Mouse (Mus musculus) cerebellum, adult 2 months (tissue): ENCODE results near the gene Cacng2. TPM values are rescaled to one million over a fixed set of nuclear protein-coding genes. Genes with fewer than 3 reads are reported as not detected.

ENCODE experiments used
- DNase-seq, 2 experiments: peaks; one replicate each; pipeline ENCODE4 v3.0.0; 2021
- H3K27ac ChIP-seq: fragments of 200-500 bp; 2 replicates; pipeline ENCODE4 v1.5.1; 2012; ENCODE audit warnings: low read length, control low read depth, inconsistent platforms; ENCODE audit not compliant: insufficient read depth
- H3K27me3 ChIP-seq: fragments of 200-500 bp; 2 replicates; pipeline ENCODE4 v1.6.1; 2012; ENCODE audit warnings: inconsistent platforms, mild to moderate bottlenecking, low read length, moderate library complexity; ENCODE audit not compliant: control insufficient read depth, insufficient read depth
- H3K4me1 ChIP-seq: fragments of 200-500 bp; 2 replicates; pipeline ENCODE4 v1.6.1; 2011; ENCODE audit warnings: low read length; ENCODE audit not compliant: control insufficient read depth, insufficient read depth
- H3K4me3 ChIP-seq: fragments of 200-500 bp; replicated peaks from 2 replicates; pipeline ENCODE3; 2011; ENCODE audit warnings: mild to moderate bottlenecking, low read depth, low read length, control low read depth; ENCODE audit not compliant: insufficient read depth
- CTCF ChIP-seq: fragments of 200-500 bp; IDR thresholded peaks from 2 replicates; pipeline ENCODE4 v1.5.1; 2011; ENCODE audit warnings: low read depth, mild to moderate bottlenecking, control low read depth, low read length, moderate library complexity, borderline replicate concordance; ENCODE audit not compliant: insufficient read depth
- POLR2A ChIP-seq: fragments of 200-500 bp; IDR thresholded peaks from 2 replicates; pipeline ENCODE4 v1.6.1; 2011; ENCODE audit warnings: low read length, control low read depth, borderline replicate concordance; ENCODE audit not compliant: insufficient read depth
- WGBS: fragments of 180-500 bp; shearing (Covaris S2); methylation state at CpG from one replicate; pipeline ENCODE4 v1.1.7; 2018; 5-methylcytosine and 5-hydroxymethylcytosine counted together
- polyA plus RNA-seq: library from polyadenylated mRNA; depleted of rRNA; stranded (reverse); fragments of >200 nt; gene quantifications from 2 replicates; pipeline ENCODE4 v1.2.3, GENCODE M21; 2012

Gene Cacng2
- polyA plus RNA-seq, 1 experiment: 45.8 TPM

DNA sequence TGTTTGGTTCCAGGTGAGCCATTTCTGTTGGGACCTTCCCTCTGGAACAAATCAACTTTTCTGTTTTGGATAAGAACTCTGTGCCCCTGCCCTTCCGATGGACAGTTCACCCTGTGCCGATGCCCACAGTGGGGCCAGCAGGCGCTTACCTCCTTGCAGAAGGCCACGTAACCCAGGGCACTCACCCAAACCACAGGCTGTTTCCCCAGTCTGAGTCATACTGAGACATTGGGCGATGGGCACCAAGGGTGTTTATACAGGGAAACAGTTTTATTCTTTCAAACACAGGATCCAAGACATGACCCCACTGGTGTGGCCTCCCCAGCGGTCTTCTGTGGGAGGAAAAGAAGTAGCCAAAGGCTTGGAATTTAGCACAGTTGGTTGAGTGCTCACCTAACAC, 35.6 kb upstream of the Cacng2 start:
- Histone ChIP-seq H3K4me1 (peaks cover 21% of the 10 kb centered on the region), H3K4me3 (no peak overlapping the region), H3K27ac (no peak overlapping the region), H3K27me3 (no peaks in the 10 kb centered on the region)
- no peak for DNase-seq
- 83% methylated on average over 6 of the region's 6 CpGs for WGBS
- TF ChIP-seq CTCF (no peak), POLR2A (no peak)

DNA sequence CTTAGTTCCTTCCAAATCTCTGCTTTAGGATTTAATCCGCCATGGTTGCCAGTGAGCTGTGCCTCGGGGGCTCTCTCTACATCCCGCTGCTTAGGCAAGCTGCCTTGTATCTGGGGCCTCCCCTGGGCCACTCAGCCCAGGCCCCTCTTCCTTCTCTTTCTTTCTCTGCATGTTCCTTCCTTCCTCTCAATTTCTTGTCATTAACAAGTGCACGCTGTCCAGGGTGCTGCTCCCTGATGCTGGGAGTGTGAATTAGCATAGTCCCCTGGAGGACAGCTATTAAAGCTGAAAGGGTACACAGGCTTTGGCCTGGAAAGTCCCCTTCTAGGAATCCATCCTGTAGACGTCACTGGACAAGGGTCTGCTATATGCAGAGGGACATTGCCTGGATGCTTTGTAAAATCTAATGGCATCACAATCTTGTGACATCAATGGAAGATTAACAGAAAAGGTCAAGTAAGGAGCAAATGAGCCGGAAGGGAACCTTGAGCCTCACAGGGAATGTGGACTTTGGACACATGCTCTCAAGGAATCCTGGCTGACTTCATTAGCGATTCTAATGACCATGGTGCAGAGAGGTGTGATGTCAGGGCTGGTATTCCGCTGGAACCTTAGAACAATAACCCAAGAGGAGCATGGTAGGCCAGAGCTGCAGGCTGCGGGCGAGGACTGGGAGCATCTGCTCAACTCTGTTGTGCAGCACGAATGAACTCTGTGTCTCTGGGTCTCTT, 33.4 kb upstream of the Cacng2 start:
- no peak overlapping the region for H3K4me3 ChIP-seq
- 78% methylated on average over 11 of the region's 11 CpGs for WGBS
- TF ChIP-seq POLR2A: no peak
- TF ChIP-seq CTCF: no peak

DNA sequence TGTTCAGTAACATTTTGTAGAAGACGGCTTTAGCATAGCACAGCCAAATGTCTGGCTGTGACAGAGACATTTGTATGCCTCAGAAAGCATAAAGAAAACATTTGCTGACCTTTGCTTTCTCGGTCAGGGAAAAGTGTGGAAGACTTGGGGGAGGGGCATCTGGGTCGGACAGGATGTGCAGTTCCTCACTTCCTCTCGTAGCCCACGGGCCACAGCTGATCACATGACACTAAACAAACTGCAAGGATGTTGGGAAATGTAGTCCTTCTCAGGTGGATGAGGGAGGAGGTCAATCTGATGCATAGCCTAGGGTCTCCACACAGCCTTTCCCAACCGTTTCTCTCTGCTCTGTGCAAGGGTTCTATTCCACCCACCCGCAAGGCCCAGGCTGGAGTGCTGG, 28.7 kb upstream of the Cacng2 start:
- TF ChIP-seq CTCF: no peak
- TF ChIP-seq POLR2A: no peak
- Histone ChIP-seq H3K27ac (no peak overlapping the region), H3K4me3 (no peak overlapping the region), H3K27me3 (no peaks in the 10 kb centered on the region), H3K4me1 (peaks cover 6% of the 10 kb centered on the region)
- no peak for DNase-seq
- WGBS: 73% methylated on average over 7 of the region's 7 CpGs

More for the DNA sequence above, 33.4 kb upstream of the Cacng2 start:
- Histone ChIP-seq H3K4me1 (peaks cover 15% of the 10 kb centered on the region), H3K27me3 (no peaks in the 10 kb centered on the region), H3K27ac (no peak overlapping the region)
- no peak for DNase-seq

DNA sequence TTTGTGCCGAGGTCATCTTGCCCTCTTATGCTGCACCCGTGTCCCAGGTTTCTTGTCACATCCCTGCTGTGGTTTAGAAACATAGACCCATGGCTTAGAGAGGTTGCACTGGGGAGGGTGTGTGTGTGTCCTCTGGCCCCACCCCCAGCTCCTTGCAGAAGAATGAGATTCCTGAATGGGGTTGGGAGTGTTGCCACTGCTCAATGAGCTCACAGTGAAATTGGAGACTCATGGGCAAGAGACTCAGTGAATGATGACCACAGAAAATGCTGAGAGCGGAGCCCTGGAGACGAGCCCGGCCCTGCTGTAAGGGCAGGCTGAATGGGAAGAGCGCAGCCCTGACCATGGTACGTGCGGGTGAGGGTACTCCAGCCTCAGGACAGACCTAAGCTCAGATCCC, 20.4 kb upstream of the Cacng2 start:
- TF ChIP-seq CTCF (no peak), POLR2A (no peak)
- WGBS: 70% methylated on average over 8 of the region's 8 CpGs
- Histone ChIP-seq H3K4me3 (no peak overlapping the region), H3K27ac (no peak overlapping the region), H3K4me1 (no peaks in the 10 kb centered on the region), H3K27me3 (no peaks in the 10 kb centered on the region)
- DNase-seq: no peak

DNA sequence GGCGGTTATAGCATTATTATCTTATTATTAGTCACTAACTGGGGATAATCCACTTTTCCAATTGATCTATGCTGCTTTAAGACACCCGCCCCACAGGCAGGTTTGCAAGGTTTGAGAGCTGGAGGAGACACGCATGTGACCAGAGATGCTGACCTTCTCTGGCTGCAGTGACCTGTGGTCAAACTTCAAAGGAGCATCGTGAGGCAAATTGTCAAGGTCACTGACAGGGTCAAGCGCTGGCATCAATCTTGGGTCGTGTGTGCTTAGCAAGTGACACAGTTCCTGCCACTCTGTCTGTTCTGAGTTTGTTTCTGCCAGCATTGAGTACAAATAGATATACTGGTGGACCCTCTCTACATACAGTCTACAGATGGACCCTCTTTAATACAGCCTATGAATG, 14.8 kb upstream of the Cacng2 start:
- 58% methylated on average over 6 of the region's 6 CpGs for WGBS
- Histone ChIP-seq H3K4me3 (no peak overlapping the region), H3K4me1 (no peaks in the 10 kb centered on the region), H3K27me3 (no peaks in the 10 kb centered on the region), H3K27ac (no peak overlapping the region)
- DNase-seq: no peak
- no peak for TF ChIP-seq POLR2A
- TF ChIP-seq CTCF: no peak

DNA sequence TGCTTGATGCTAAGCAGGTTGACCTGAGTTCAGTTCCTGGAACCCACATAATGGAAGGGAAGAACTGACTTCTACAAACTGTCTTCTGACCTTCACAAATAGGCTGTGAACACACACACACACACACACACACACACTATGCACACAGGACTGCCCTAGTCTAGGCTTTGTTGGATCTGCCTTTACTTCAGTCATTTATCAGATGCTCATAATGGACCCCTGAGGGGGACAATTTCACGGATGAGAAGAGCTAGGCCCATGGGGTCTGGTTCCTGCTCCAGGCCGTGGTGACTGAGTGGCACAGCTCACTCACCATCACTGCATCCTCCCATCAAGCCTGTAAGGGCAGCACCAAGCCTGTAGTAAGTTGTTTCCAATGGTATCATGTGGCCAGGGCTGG, 13.6 kb upstream of the Cacng2 start:
- WGBS: 21% methylated on average over 2 of the region's 2 CpGs
- Histone ChIP-seq H3K4me1 (no peaks in the 10 kb centered on the region), H3K27ac (no peak overlapping the region), H3K4me3 (no peak overlapping the region), H3K27me3 (no peaks in the 10 kb centered on the region)
- DNase-seq: no peak
- TF ChIP-seq POLR2A: no peak
- TF ChIP-seq CTCF: no peak

DNA sequence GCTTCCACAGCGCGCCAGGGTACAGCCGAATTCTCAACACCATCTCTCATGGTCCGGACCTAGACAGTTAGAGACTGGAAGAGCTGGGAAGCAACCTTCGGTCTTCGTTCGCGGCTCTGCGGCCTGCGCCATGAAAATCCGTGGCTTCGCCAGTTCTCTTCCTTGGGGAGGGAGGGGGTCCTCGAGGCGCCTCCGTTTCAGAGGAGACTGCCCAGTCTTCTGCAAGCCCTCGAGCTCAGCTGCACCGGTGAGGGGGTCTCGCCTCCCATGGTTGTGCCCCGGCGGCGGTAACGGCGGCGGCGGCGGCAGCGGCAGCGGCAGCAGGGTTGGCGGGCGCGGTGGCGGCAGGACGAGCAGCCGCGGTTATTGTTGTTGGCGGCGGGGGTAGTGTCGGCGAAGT, 580 bp downstream of the Cacng2 start:
- H3K4me3 ChIP-seq: peak overlapping the region; percentile 78
- TF ChIP-seq CTCF (no peak), POLR2A (0 out of 2 replicates have a peak, but pooled peaks have one; percentile 9)
- H3K27ac ChIP-seq: peak overlapping the region; percentile 87
- WGBS: 2% methylated on average over 34 of the region's 39 CpGs
- DNase-seq: peak in 1 of 2 experiments; percentile 56
- peaks cover 12% of the 10 kb centered on the region; the same call in 1 of the 2 replicates for H3K4me1 ChIP-seq
- no peaks in the 10 kb centered on the region for H3K27me3 ChIP-seq

DNA sequence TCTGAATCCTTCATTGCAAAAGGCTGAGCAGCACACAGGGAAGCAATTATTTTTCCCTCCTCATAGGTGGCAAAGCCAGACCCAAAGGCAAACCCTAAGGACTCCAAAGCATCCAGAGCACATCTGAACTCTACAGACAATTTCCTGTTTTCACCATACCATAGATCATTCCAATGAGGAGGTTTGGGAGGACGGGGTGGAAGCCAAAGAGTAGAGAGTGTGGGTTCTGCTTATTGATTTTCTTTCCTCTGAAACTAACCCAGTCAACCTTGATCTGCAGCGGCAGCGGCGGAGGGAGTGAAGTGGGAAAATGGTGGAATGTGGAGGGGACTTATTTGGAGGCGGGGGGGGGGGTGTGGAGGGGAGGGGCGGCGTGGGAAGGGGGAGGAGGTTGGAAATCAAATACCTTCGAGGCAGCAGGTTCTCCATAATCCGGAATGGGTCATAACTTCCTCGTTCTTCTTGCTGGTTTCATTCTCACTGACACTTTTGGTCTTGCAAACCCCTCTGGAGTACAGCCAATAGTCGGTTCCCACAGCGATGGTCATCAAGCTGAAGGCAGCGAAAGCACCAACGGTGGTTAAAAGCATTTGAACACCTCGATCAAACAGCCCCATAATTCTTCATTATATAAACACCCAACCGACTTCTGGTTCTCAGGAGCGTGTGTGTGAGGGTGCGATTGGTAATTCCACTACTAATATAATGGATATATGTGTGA, 1.4 kb downstream of the Cacng2 start:
- Histone ChIP-seq H3K27me3 (no peaks in the 10 kb centered on the region), H3K4me1 (peaks cover 15% of the 10 kb centered on the region), H3K4me3 (peak overlapping the region; percentile 78), H3K27ac (peak overlapping the region; percentile 89)
- no peak for TF ChIP-seq CTCF
- TF ChIP-seq POLR2A: no peak
- 11% methylated on average over 18 of the region's 18 CpGs for WGBS
- DNase-seq: peak; percentile 64 to 66
